15 mouse cellular contexts compared by ENCODE assay signal in genomic region chr10:43081316-43081715, GRCm38 (mm10).
DNase-seq lines count a peak whose midpoint lies in the region; TF ChIP-seq lines count a peak whose summit lies in the region.
"Had no signal": no experiment of that assay in that cellular context is flagged by ENCODE, and none has a peak within 500 bp of the region (broad histone marks: within the 10 kb centered on the region; RNA-seq: fewer than 3 reads in every experiment).

No protein-coding gene starts in this region.

- DNase-seq in cerebellum, adult 8-10 months = peak; percentile 21
- DNase-seq in cerebellum, adult 9-11 months = no peak
- peak; percentile 11 to 32 for DNase-seq in heart, postnatal 14 days
- no peak for DNase-seq in heart, adult 11 months
- peak; percentile 11 for DNase-seq in MEL (ENCODE audit: low read depth, low spot score)
- DNase-seq in adrenal gland, postnatal 36 days = peak; percentile 58 to 66
- no peak for DNase-seq in layer of hippocampus, adult 9-10 months (ENCODE audit: low spot score)
- DNase-seq in layer of hippocampus, postnatal 36 days = no peak
- DNase-seq: kidney, adult 18-20 months; lung, postnatal 36 days had no signal

- TF ChIP-seq POLR2A in MEL (IDR thresholded peaks at IDR 0.05; ENCODE audit: control insufficient read depth in 1 of 2, insufficient read depth in 1 of 2, low read depth in 1 of 2, low read length in 2 of 2, poor library complexity in 1 of 2) = no peak

- H3K36me3 ChIP-seq in MEL (ENCODE audit: control insufficient read depth in 1 of 2, insufficient read depth in 2 of 2, low read length in 2 of 2) = no peaks in the 10 kb centered on the region
- H3K36me3 ChIP-seq: G1E; liver, embryonic 12.5 days; midbrain, embryonic 15.5 days; neural tube, embryonic 13.5 days had no signal

- H3K4me3 ChIP-seq in MEL (ENCODE audit: control insufficient read depth in 1 of 2, insufficient read depth in 1 of 2, low read depth in 2 of 2, low read length in 2 of 2) = no peak overlapping the region
- H3K4me3 ChIP-seq: hindbrain, embryonic 13.5 days; liver, embryonic 12.5 days; midbrain, embryonic 15.5 days; neural tube, embryonic 13.5 days had no signal

- no peak for TF ChIP-seq RAD21 in MEL (IDR thresholded peaks at IDR 0.05; ENCODE audit: low read depth, low read length)

- H3K9ac ChIP-seq in MEL (ENCODE audit: control insufficient read depth, low read depth, low read length, poor library complexity, severe bottlenecking) = no peak overlapping the region
- H3K9ac ChIP-seq: hindbrain, embryonic 13.5 days; liver, embryonic 12.5 days; midbrain, embryonic 15.5 days; neural tube, embryonic 13.5 days had no signal

- no peaks in the 10 kb centered on the region; a peak in 1 of 4 replicates for H3K27me3 ChIP-seq in MEL (ENCODE audit: control insufficient read depth in 1 of 2, insufficient read depth in 2 of 2, low read length in 2 of 2)
- H3K27me3 ChIP-seq: hindbrain, embryonic 13.5 days; liver, embryonic 12.5 days; midbrain, embryonic 15.5 days; neural tube, embryonic 13.5 days had no signal

- no peak for TF ChIP-seq CTCF in MEL (IDR thresholded peaks at IDR 0.05 in 2 of 3, conservative IDR thresholded peaks at IDR 0.05 in 1 of 3; ENCODE audit: control insufficient read depth in 1 of 3, insufficient read depth in 1 of 3, low read depth in 2 of 3, low read length in 3 of 3, poor library complexity in 1 of 3, severe bottlenecking in 1 of 3)

- H3K79me2 ChIP-seq in MEL (ENCODE audit: control insufficient read depth, insufficient read depth, low read length, poor library complexity) = no peaks in the 10 kb centered on the region

- no peak overlapping the region for H3K27ac ChIP-seq in MEL (ENCODE audit: control insufficient read depth, low read depth, low read length)
- H3K27ac ChIP-seq: hindbrain, embryonic 13.5 days; liver, embryonic 12.5 days; midbrain, embryonic 15.5 days; neural tube, embryonic 13.5 days had no signal

- H3K9me3 ChIP-seq in MEL (replicated peaks; ENCODE audit: insufficient read depth, low read length) = no peaks in the 10 kb centered on the region
- H3K9me3 ChIP-seq: G1E; hindbrain, embryonic 13.5 days; liver, embryonic 12.5 days; midbrain, embryonic 15.5 days; neural tube, embryonic 13.5 days had no signal

- H3K4me1 ChIP-seq in MEL (ENCODE audit: control insufficient read depth in 1 of 2, insufficient read depth in 2 of 2, low read length in 2 of 2) = no peaks in the 10 kb centered on the region
- H3K4me1 ChIP-seq: liver, embryonic 12.5 days had no signal

- intact Hi-C loops in heart, postnatal 14 days (cut with DNase I) = no loop called here

- no peak for TF ChIP-seq EP300 in MEL (IDR thresholded peaks at IDR 0.05; ENCODE audit: low read depth in 1 of 2, low read length in 2 of 2)

TF ChIP-seq in MEL, 35 proteins besides CTCF, POLR2A, EP300 and RAD21:
- TF ChIP-seq RCOR1 (IDR thresholded peaks at IDR 0.05; ENCODE audit: low read depth, low read length) (no peak), HCFC1 (IDR thresholded peaks at IDR 0.05; ENCODE audit: low read depth, low read length) (no peak), NELFE (IDR thresholded peaks at IDR 0.05; ENCODE audit: low read depth, low read length) (no peak), SMC3 (IDR thresholded peaks at IDR 0.05; ENCODE audit: low read depth, low read length) (no peak), MAFK (IDR thresholded peaks at IDR 0.05; ENCODE audit: borderline replicate concordance, low read depth, low read length) (no peak), TAL1 (IDR thresholded peaks at IDR 0.05; ENCODE audit: low read length) (no peak), NRF1 (IDR thresholded peaks at IDR 0.05; ENCODE audit: insufficient read depth, low read depth, low read length, poor library complexity, severe bottlenecking) (no peak), ZNF384 (IDR thresholded peaks at IDR 0.05; ENCODE audit: low read depth, low read length) (no peak), UBTF (IDR thresholded peaks at IDR 0.05; ENCODE audit: borderline replicate concordance, insufficient read depth, low read depth, low read length) (no peak), POLR2AphosphoS5 (IDR thresholded peaks at IDR 0.05; ENCODE audit: borderline replicate concordance, low read depth, low read length) (no peak), CHD2 (IDR thresholded peaks at IDR 0.05; ENCODE audit: low read length) (no peak)

Comparison
In these comparisons a context has a peak if more than half of its experiments do, and no peak if none do; other contexts are left out.
1. DNase-seq: peak in cerebellum, adult 8-10 months (single experiment), heart, postnatal 14 days (2 of 2), MEL (single experiment) and adrenal gland, postnatal 36 days (2 of 2); none in cerebellum, adult 9-11 months (single experiment), heart, adult 11 months (single experiment), layer of hippocampus, adult 9-10 months (single experiment) and layer of hippocampus, postnatal 36 days (0 of 2).